Mouse (Mus musculus) central nervous system, embryonic 14 days (tissue): ENCODE results near the gene Btaf1. TPM values are rescaled to one million over a fixed set of nuclear protein-coding genes. Genes with fewer than 3 reads are reported as not detected.

Experiments used
- polyA plus RNA-seq: library from polyadenylated mRNA; depleted of rRNA; stranded (reverse); fragments of >200 nt; gene quantifications from 2 replicates; pipeline ENCODE4 v1.2.3, GENCODE M21; 2012; rRNA removed

The Btaf1 gene
- polyA plus RNA-seq, result 13.8 and 14.3 TPM in 2 replicates

GRCm38 (mm10) chr19:36925671-36926552, at the start of gene Btaf1:
Gene Btaf1, plus strand, starts transcription at chr19:36926079.

DNA sequence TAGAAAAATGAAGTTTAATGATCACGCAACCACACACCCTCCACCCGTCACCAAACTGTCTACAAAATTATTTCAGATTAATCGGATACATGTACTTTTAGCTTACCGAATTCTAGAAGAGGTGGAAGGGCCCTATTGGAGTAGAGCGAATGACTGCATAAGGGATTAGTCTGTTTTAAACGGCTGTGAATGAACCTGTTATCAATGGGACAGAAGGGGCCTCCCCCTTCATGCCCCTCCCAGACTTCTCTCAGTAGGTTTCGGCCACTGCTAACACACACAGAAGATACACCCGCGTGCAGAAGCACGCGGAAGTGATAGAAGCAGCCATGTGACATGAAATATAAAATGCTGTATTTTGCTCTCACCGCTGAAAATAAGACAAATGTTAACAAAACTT, 6.4 kb upstream of the Btaf1 start, which contains the start of gene Fgfbp3:
TSS of gene Fgfbp3 (minus strand) at position 150 of the 400 bp plus-strand sequence.

Other genes starting within 250 kb of the Btaf1 start
- 5.8 and 7.5 TPM in 2 replicates for gene Ppp1r3c, start 189.4 kb upstream of the Btaf1 start, polyA plus RNA-seq
- gene Tnks2, start 91.8 kb upstream of the Btaf1 start, polyA plus RNA-seq, result 83.2 and 84.7 TPM in 2 replicates
- gene Fgfbp3, start 6.5 kb upstream of the Btaf1 start, polyA plus RNA-seq, result 49.9 and 54.0 TPM in 2 replicates